In genomic region chr6:138873610-138874009, GRCm38 (mm10) we compare ENCODE assay signal across 14 mouse cellular contexts.
DNase-seq lines count a peak whose midpoint lies in the region; ATAC-seq and TF ChIP-seq lines count a peak whose summit lies in the region.
"Had no signal": no experiment of that assay in that cellular context is flagged by ENCODE, and none has a peak within 500 bp of the region (broad histone marks: within the 10 kb centered on the region; RNA-seq: fewer than 3 reads in every experiment).

No protein-coding gene starts in this region.

- H3K4me2 ChIP-seq in hindbrain, embryonic 15.5 days: peak overlapping the region; percentile 36
- H3K4me2 ChIP-seq in hindbrain, embryonic 12.5 days (replicated peaks): no peak overlapping the region

- H3K9ac ChIP-seq in hindbrain, embryonic 15.5 days: no peak overlapping the region
- H3K9ac ChIP-seq in hindbrain, embryonic 12.5 days: no peak overlapping the region

- TF ChIP-seq CTCF in brain, embryonic 14.5 days (IDR thresholded peaks at IDR 0.05; ENCODE audit: borderline replicate concordance, extremely low read depth, insufficient read depth, insufficient read length): no peak
- no peak for TF ChIP-seq CTCF in olfactory bulb, adult 2 months (IDR thresholded peaks at IDR 0.05; ENCODE audit: insufficient read depth, low read depth, low read length)
- TF ChIP-seq CTCF in lung, adult 2 months (IDR thresholded peaks at IDR 0.05; ENCODE audit: insufficient read depth, low read length): no peak

- intact Hi-C loops in gastrocnemius, postnatal 36 days (cut with DNase I): no loop called here

- H3K4me3 ChIP-seq in hindbrain, embryonic 15.5 days: peak overlapping the region; percentile 17; the same call in 1 of the 2 replicates
- no peak overlapping the region for H3K4me3 ChIP-seq in hindbrain, embryonic 12.5 days
- peak overlapping the region; percentile 30 for H3K4me3 ChIP-seq in olfactory bulb, adult 2 months (ENCODE audit: insufficient read depth, low read depth, low read length)
- no peak overlapping the region for H3K4me3 ChIP-seq in lung, adult 2 months (replicated peaks; ENCODE audit: extremely low read depth, low read depth, low read length)
- H3K4me3 ChIP-seq: heart, adult 2 months had no signal

- H3K9me3 ChIP-seq in hindbrain, embryonic 15.5 days: no peaks in the 10 kb centered on the region
- no peaks in the 10 kb centered on the region for H3K9me3 ChIP-seq in hindbrain, embryonic 12.5 days (replicated peaks)

- no peaks in the 10 kb centered on the region for H3K36me3 ChIP-seq in hindbrain, embryonic 15.5 days
- H3K36me3 ChIP-seq in hindbrain, embryonic 12.5 days: no peaks in the 10 kb centered on the region

- TF ChIP-seq POLR2A in brain, embryonic 14.5 days (IDR thresholded peaks at IDR 0.05; ENCODE audit: borderline replicate concordance, extremely low read depth, insufficient read depth, insufficient read length, poor library complexity, severe bottlenecking): no peak
- TF ChIP-seq POLR2A in olfactory bulb, adult 2 months (IDR thresholded peaks at IDR 0.05; ENCODE audit: insufficient read depth, low read depth, low read length): no peak
- TF ChIP-seq POLR2A in lung, adult 2 months (IDR thresholded peaks at IDR 0.05; ENCODE audit: borderline replicate concordance, extremely low read depth, low read depth, low read length): no peak

- WGBS in hindbrain, embryonic 15.5 days: 61% methylated on average over 12 of the region's 12 CpGs
- WGBS in hindbrain, embryonic 12.5 days: 79% methylated on average over 12 of the region's 12 CpGs
- 31% methylated on average over 12 of the region's 12 CpGs for WGBS in olfactory bulb, adult 2 months
- 77% methylated on average over 12 of the region's 12 CpGs for WGBS in lung, adult 2 months

- DNase-seq in brain, embryonic 14.5 days (ENCODE audit: low read depth): peak; percentile 81
- peak; percentile 4 to 21 for DNase-seq in layer of hippocampus, adult 18-20 months (ENCODE audit: low spot score in 2 of 2)
- no peak for DNase-seq in lung, adult 2 months
- DNase-seq in c-Kit-positive CD71-positive TER-119-positive erythroid progenitor cells, embryonic 14.5 days (ENCODE audit: low spot score): no peak
- no peak for DNase-seq in gastrocnemius, postnatal 36 days
- DNase-seq: adrenal gland, adult 2 months; cerebellum, adult 11-12 months; heart, adult 2 months; kidney, postnatal 4 days; liver; thymus, adult 18-20 months had no signal

- no peak overlapping the region; the same call in 1 of the 2 replicates for H3K27ac ChIP-seq in hindbrain, embryonic 15.5 days (replicated peaks)
- H3K27ac ChIP-seq in hindbrain, embryonic 12.5 days: no peak overlapping the region
- H3K27ac ChIP-seq in olfactory bulb, adult 2 months (ENCODE audit: insufficient read depth, low read depth, low read length): no peak overlapping the region
- H3K27ac ChIP-seq: heart, adult 2 months had no signal

- peak; percentile 78 for ATAC-seq in hindbrain, embryonic 15.5 days (ENCODE audit: low FRiP score, low read depth)
- ATAC-seq in hindbrain, embryonic 12.5 days (ENCODE audit: low FRiP score): no peak

- H3K27me3 ChIP-seq in hindbrain, embryonic 15.5 days: no peaks in the 10 kb centered on the region
- H3K27me3 ChIP-seq in hindbrain, embryonic 12.5 days: no peaks in the 10 kb centered on the region

- no peaks in the 10 kb centered on the region; the same call in 1 of the 2 replicates for H3K4me1 ChIP-seq in hindbrain, embryonic 15.5 days (replicated peaks)
- no peaks in the 10 kb centered on the region for H3K4me1 ChIP-seq in hindbrain, embryonic 12.5 days
- H3K4me1 ChIP-seq in olfactory bulb, adult 2 months (ENCODE audit: control insufficient read depth, insufficient read depth, low read length): peaks cover 8% of the 10 kb centered on the region; the same call in 1 of the 2 replicates
- H3K4me1 ChIP-seq in lung, adult 2 months (ENCODE audit: control insufficient read depth, insufficient read depth, low read length): no peaks in the 10 kb centered on the region

Comparison
In these comparisons a context has a peak if more than half of its experiments do, and no peak if none do; other contexts are left out.
1. H3K4me3 ChIP-seq: peak in hindbrain, embryonic 15.5 days (single experiment) and olfactory bulb, adult 2 months (single experiment); none in hindbrain, embryonic 12.5 days (single experiment) and lung, adult 2 months (single experiment).
2. DNase-seq: peak in brain, embryonic 14.5 days (single experiment) and layer of hippocampus, adult 18-20 months (2 of 2); none in lung, adult 2 months (single experiment), c-Kit-positive CD71-positive TER-119-positive erythroid progenitor cells, embryonic 14.5 days (single experiment) and gastrocnemius, postnatal 36 days (0 of 2).